Mouse (Mus musculus): ENCODE data around the gene Foxc2.

DNA sequence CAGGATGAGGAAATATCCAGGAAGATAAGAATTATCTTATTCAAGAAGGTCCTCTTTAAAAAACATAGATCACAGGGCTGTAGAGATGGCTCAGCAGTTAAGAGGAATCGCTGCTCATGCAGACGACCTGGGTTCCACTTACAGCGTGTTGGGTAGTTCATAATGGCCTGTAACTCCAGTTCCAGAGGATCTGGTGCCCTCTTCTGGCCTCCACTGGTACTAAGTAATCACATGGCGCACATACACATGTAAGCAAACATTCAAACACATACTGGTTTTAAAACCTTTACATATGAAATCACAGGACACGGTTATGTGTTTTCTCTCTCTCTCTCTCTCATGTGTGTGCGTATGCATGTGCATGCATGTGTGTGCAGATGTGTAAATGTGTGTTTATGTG, 20.9 kb downstream of the Foxc2 start:
- TF ChIP-seq CTCF (IDR thresholded peaks at IDR 0.05; ENCODE audit: low read depth) (0 out of 2 replicates have a peak, but pooled peaks have one; percentile 3), EP300 (IDR thresholded peaks at IDR 0.05; ENCODE audit: low read depth) (no peak)
